Mouse (Mus musculus): ENCODE measurements at regions not wholly inside any gene's neighbourhood (a gene's known extent, or its start where the extent isn't known, plus 50 kb on each side); places are given as distances from the start of the nearest gene placed in this dataset.

DNA sequence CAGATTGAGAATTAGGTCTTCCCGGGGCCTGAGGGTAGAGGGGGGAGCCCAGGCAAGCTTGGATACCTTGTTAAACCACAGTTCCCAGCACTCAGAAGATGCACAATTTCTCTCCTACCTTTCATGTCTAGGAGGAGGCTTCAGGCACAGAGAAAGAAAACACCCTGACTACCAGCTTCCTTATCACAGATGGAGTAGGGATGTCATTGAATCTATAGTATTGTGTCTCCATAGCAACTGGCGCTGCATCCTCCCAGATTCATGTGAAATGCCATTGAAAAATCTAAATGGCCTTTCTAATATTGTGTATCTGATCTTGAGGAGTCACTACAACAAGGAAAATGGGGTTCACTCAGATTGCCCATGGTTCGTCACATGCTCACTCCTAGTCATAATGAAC, 88.8 kb upstream of the Zkscan2 start:
- H3K9me3 ChIP-seq (ENCODE audit: low read length), result no peaks in the 10 kb centered on the region
- no peak overlapping the region for H3K4me2 ChIP-seq (replicated peaks; ENCODE audit: low read depth, low read length)
- H3K4me3 ChIP-seq (ENCODE audit: low read depth, low read length), result no peak overlapping the region
- no peaks in the 10 kb centered on the region for H3K27me3 ChIP-seq (replicated peaks; ENCODE audit: insufficient read depth, low read length)
- TF ChIP-seq EP300 (IDR thresholded peaks at IDR 0.05) (no peak), CTCF (IDR thresholded peaks at IDR 0.05) (no peak)
- WGBS, result 63% methylated on average over 3 of the region's 3 CpGs
- H3K4me1 ChIP-seq (ENCODE audit: insufficient read depth, low read depth, low read length), result no peaks in the 10 kb centered on the region
- ATAC-seq (no peak), DNase-seq (ENCODE audit: low spot score) (no peak)
- H3K9ac ChIP-seq (replicated peaks; ENCODE audit: low read depth), result no peak overlapping the region
- H3K36me3 ChIP-seq (ENCODE audit: insufficient read depth, low read length), result no peaks in the 10 kb centered on the region
- H3K27ac ChIP-seq (ENCODE audit: low read length), result no peak overlapping the region

- no peaks in the 10 kb centered on the region for H3K27me3 ChIP-seq (replicated peaks; ENCODE audit: insufficient read depth, low read length)
- no peak overlapping the region for H3K27ac ChIP-seq (ENCODE audit: low read length)
- TF ChIP-seq CTCF (IDR thresholded peaks at IDR 0.05) (no peak), EP300 (IDR thresholded peaks at IDR 0.05) (no peak)
- no peak overlapping the region for H3K4me2 ChIP-seq (replicated peaks; ENCODE audit: low read depth, low read length)
- DNase-seq (ENCODE audit: low spot score) (no peak), ATAC-seq (no peak)
- 56% methylated on average over 3 of the region's 3 CpGs for WGBS
- no peaks in the 10 kb centered on the region for H3K4me1 ChIP-seq (ENCODE audit: insufficient read depth, low read depth, low read length)
- no peaks in the 10 kb centered on the region for H3K36me3 ChIP-seq (ENCODE audit: insufficient read depth, low read length)
- no peak overlapping the region for H3K9ac ChIP-seq (replicated peaks; ENCODE audit: low read depth)
- no peak overlapping the region for H3K4me3 ChIP-seq (ENCODE audit: low read depth, low read length)
- H3K9me3 ChIP-seq (ENCODE audit: low read length), result no peaks in the 10 kb centered on the region
These were observed 73.5 kb upstream of the Zkscan2 start for GRCm38 (mm10) chr7:123573721-123574120.

DNA sequence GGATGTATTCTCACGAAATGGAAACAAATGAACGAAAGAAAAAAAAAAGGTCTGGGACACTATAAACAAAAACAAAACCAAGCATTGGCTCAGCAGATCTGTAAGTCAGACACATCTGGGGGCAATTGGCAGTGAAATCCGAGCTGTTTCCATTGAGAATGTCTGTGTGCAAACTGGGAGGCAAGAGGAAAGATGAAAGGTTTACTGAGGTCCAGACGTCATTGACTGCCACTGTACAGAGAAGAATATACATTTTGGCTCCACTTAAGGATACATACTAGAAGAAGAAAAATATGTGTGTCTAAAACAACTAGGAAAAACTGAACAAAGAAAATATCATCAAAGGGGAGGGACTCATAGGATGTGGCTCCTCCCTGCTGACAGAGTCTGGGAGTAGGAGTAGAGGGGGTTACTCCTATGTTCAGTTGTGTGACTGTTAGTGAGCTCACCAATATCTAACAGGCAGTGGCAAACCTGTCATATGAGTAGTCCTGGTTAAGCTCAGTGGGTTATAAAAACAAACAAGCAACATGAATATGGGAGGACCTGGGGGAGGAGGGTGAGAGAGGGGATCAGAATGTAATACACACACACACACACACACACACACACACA, 72.2 kb upstream of the Zkscan2 start:
- no peak for DNase-seq (ENCODE audit: low spot score)
- no peak overlapping the region for H3K9ac ChIP-seq (replicated peaks; ENCODE audit: low read depth)
- H3K4me2 ChIP-seq (replicated peaks; ENCODE audit: low read depth, low read length), result no peak overlapping the region
- H3K27me3 ChIP-seq (replicated peaks; ENCODE audit: insufficient read depth, low read length), result no peaks in the 10 kb centered on the region
- no peaks in the 10 kb centered on the region for H3K36me3 ChIP-seq (ENCODE audit: insufficient read depth, low read length)
- no peaks in the 10 kb centered on the region for H3K4me1 ChIP-seq (ENCODE audit: insufficient read depth, low read depth, low read length)
- ATAC-seq, result no peak
- H3K4me3 ChIP-seq (ENCODE audit: low read depth, low read length), result no peak overlapping the region
- H3K27ac ChIP-seq (ENCODE audit: low read length), result no peak overlapping the region
- TF ChIP-seq CTCF (IDR thresholded peaks at IDR 0.05) (no peak), EP300 (IDR thresholded peaks at IDR 0.05) (no peak)
- no peaks in the 10 kb centered on the region for H3K9me3 ChIP-seq (ENCODE audit: low read length)
- WGBS, result 20% methylated on average over 4 of the region's 4 CpGs

DNA sequence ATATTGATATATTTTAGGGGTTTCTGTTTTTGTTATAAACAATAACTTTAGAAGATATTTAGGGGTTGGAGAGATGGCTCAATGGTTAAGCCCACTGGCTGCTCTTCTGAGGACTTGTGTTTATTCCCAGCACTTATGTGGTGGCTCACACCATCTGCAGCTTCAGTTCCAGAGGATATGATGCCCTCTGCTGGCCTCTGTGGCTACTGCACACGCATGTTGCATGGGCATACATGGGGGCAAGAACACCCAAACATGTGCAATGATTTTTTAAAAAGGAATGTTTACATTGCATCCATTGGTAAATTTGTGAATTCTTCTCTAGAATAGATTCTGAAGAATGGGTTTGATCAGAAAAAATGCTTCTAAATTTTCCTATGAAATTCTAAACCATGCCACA, 66.0 kb upstream of the Zkscan2 start:
- DNase-seq (ENCODE audit: low spot score) (no peak), ATAC-seq (no peak)
- Histone ChIP-seq H3K27me3 (replicated peaks; ENCODE audit: insufficient read depth, low read length) (no peaks in the 10 kb centered on the region), H3K4me2 (replicated peaks; ENCODE audit: low read depth, low read length) (no peak overlapping the region), H3K9me3 (ENCODE audit: low read length) (no peaks in the 10 kb centered on the region), H3K4me1 (ENCODE audit: insufficient read depth, low read depth, low read length) (no peaks in the 10 kb centered on the region), H3K4me3 (ENCODE audit: low read depth, low read length) (no peak overlapping the region), H3K36me3 (ENCODE audit: insufficient read depth, low read length) (no peaks in the 10 kb centered on the region), H3K9ac (replicated peaks; ENCODE audit: low read depth) (no peak overlapping the region), H3K27ac (ENCODE audit: low read length) (no peak overlapping the region)
- WGBS, result 49% methylated on average over 1 of the region's 1 CpGs
- TF ChIP-seq CTCF (IDR thresholded peaks at IDR 0.05) (peak; percentile 36), EP300 (IDR thresholded peaks at IDR 0.05) (no peak)

DNA sequence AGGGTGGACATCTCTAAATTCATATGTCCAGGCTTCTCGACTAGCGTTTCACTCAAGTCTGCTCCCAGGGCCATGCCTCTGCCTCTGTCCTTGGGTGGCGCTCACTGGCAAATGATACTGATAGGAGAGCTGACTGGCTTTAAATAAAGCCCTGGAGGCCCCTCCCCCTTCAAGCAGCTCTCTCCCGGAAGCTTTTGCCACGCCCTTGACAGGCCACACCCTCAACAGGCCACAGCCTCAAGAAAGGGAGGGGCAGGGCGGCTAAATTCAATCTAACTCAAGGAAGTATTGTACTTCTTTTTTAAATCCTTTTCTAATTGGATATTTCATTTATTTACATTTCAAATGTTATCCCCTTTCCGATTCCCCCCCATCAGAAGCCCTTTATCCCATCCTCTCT, 59.3 kb upstream of the Zkscan2 start:
- Histone ChIP-seq H3K27me3 (replicated peaks; ENCODE audit: insufficient read depth, low read length) (no peaks in the 10 kb centered on the region), H3K9me3 (ENCODE audit: low read length) (no peaks in the 10 kb centered on the region), H3K4me3 (ENCODE audit: low read depth, low read length) (no peak overlapping the region), H3K9ac (replicated peaks; ENCODE audit: low read depth) (no peak overlapping the region), H3K27ac (ENCODE audit: low read length) (no peak overlapping the region), H3K4me2 (replicated peaks; ENCODE audit: low read depth, low read length) (no peak overlapping the region), H3K36me3 (ENCODE audit: insufficient read depth, low read length) (no peaks in the 10 kb centered on the region), H3K4me1 (ENCODE audit: insufficient read depth, low read depth, low read length) (no peaks in the 10 kb centered on the region)
- WGBS, result 64% methylated on average over 7 of the region's 7 CpGs
- no peak for TF ChIP-seq EP300 (IDR thresholded peaks at IDR 0.05)
- TF ChIP-seq CTCF (IDR thresholded peaks at IDR 0.05), result no peak
- no peak for DNase-seq (ENCODE audit: low spot score)
- no peak for ATAC-seq

All from lung, postnatal 0 days (tissue).